Comparison of ENCODE assay signal across 8 mouse cellular contexts in the genomic region with DNA sequence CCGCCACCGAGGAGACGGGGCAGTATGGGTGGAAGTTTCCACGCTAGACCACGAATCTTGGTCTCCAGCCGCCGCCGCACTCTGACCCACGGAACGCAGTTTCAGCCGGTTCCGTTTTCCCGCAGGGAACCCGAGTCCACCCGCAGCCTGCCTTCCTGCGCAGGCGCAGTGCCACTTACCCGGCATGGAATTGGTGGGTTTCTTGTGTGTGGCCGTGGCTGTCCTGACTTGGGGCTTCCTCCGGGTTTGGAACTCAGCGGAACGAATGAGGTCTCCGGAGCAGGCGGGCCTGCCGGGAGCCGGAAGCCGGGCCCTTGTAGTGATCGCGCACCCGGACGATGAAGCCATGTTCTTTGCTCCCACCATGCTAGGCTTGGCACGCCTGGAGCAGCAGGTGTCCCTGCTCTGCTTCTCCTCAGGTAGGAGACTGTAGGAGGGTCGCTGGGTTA. TPM values are rescaled to one million over a fixed set of nuclear protein-coding genes. Genes with fewer than 3 reads are reported as not detected.
DNase-seq lines count a peak whose midpoint lies in the region; ATAC-seq lines count a peak whose summit lies in the region.

A gene (plus strand): TSS at position 185 of the 449 bp plus-strand sequence.
A gene (minus strand): TSS at position 266 of the 449 bp plus-strand sequence.

- under 1% methylated on average over 33 of the region's 33 CpGs for WGBS in hindbrain, embryonic 12.5 days

- DNase-seq in NIH3T3 (ENCODE audit: low read depth), result peak; percentile 91
- DNase-seq in cerebellum, adult 9-11 months, result peak; percentile 88
- peak; percentile 84 to 87 for DNase-seq in frontal cortex, postnatal 10 days (ENCODE audit: low spot score in 2 of 2)
- DNase-seq in layer of hippocampus, postnatal 14 days (ENCODE audit: low spot score in 2 of 2), result peak; percentile 88 to 93
- peak; percentile 90 for DNase-seq in lung, postnatal 10 days
- DNase-seq in ovary, postnatal 14 days (ENCODE audit: low spot score), result peak; percentile 70
- DNase-seq in thymus, postnatal 10 days (ENCODE audit: low spot score in 2 of 2), result peak; percentile 74 to 77

- H3K4me1 ChIP-seq in hindbrain, embryonic 12.5 days, result peaks cover 13% of the 10 kb centered on the region

- H3K4me3 ChIP-seq in hindbrain, embryonic 12.5 days, result peak within 1 kb of the TSS; percentile 95

- peak within 1 kb of the TSS; percentile 99 for H3K9ac ChIP-seq in hindbrain, embryonic 12.5 days

- peak; percentile 50 for ATAC-seq in hindbrain, embryonic 12.5 days (ENCODE audit: low FRiP score)

- no peaks in the 10 kb centered on the region for H3K36me3 ChIP-seq in hindbrain, embryonic 12.5 days

- peak within 1 kb of the TSS; percentile 98 for H3K27ac ChIP-seq in hindbrain, embryonic 12.5 days

- no peaks in the 10 kb centered on the region for H3K27me3 ChIP-seq in hindbrain, embryonic 12.5 days

- H3K4me2 ChIP-seq in hindbrain, embryonic 12.5 days (replicated peaks), result peak within 1 kb of the TSS; percentile 87

- H3K9me3 ChIP-seq in hindbrain, embryonic 12.5 days (replicated peaks), result no peaks in the 10 kb centered on the region

RNA-seq across cellular contexts. Expression of the first gene that starts in this region (rescaled TPM):
- polyA plus RNA-seq in hindbrain, embryonic 12.5 days (2016; fragmentation: Nextera tagmentation; extraction: Ambion mirVana), result 10.5 and 10.7 TPM in 2 replicates
- total RNA-seq in layer of hippocampus, postnatal 14 days (2021), result 1 to 10 TPM; 6.6 to 7.1 TPM

RNA-seq across cellular contexts. Expression of the second gene that starts in this region (rescaled TPM):
- polyA plus RNA-seq in hindbrain, embryonic 12.5 days (2016; fragmentation: Nextera tagmentation; extraction: Ambion mirVana), result 200 and 201 TPM in 2 replicates
- 100 to 1,000 TPM; 267 to 274 TPM for total RNA-seq in layer of hippocampus, postnatal 14 days (2021)

Comparison
In these comparisons a context has a peak if more than half of its experiments do, and no peak if none do; other contexts are left out.
1. Peak in every context shown above with its lines: DNase-seq, ATAC-seq, H3K4me3 ChIP-seq and H3K27ac ChIP-seq.